Mouse (Mus musculus) olfactory bulb, adult 2 months (tissue): ENCODE measurements around the gene Mcrip2. TPM values are rescaled to one million over a fixed set of nuclear protein-coding genes. Genes with fewer than 3 reads are reported as not detected.
A peak's percentile ranks its signal among the peaks of the same experiment; 100 is the strongest.

Experiments used
- H3K27ac ChIP-seq: fragments of 200-500 bp; 2 replicates; pipeline ENCODE4 v1.5.1; 2012; ENCODE audit warnings: low read depth, low read length; ENCODE audit not compliant: insufficient read depth
- H3K4me1 ChIP-seq: fragments of 200-500 bp; 2 replicates; pipeline ENCODE4 v1.6.1; 2012; ENCODE audit warnings: low read length; ENCODE audit not compliant: control insufficient read depth, insufficient read depth
- H3K4me3 ChIP-seq: fragments of 200-500 bp; 2 replicates; pipeline ENCODE4 v1.5.1; 2012; ENCODE audit warnings: mild to moderate bottlenecking, low read depth, low read length, moderate library complexity; ENCODE audit not compliant: insufficient read depth
- CTCF ChIP-seq: fragments of 200-500 bp; IDR thresholded peaks from 2 replicates; pipeline ENCODE4 v1.5.1; 2012; ENCODE audit warnings: low read depth, mild to moderate bottlenecking, low read length, moderate library complexity; ENCODE audit not compliant: insufficient read depth
- POLR2A ChIP-seq: fragments of 200-500 bp; IDR thresholded peaks from 2 replicates; pipeline ENCODE4 v1.6.1; 2012; ENCODE audit warnings: mild to moderate bottlenecking, low read depth, low read length, moderate library complexity; ENCODE audit not compliant: insufficient read depth
- WGBS: fragments of 180-500 bp; shearing (Covaris S2); methylation state at CpG from one replicate; pipeline ENCODE4 v1.1.7; 2018; 5-methylcytosine and 5-hydroxymethylcytosine counted together
- polyA plus RNA-seq: library from polyadenylated mRNA; stranded (reverse); fragments of >200 nt; gene quantifications from 2 replicates; pipeline ENCODE4 v1.2.4, GENCODE M21; 2012; ENCODE audit warnings: low replicate concordance; ENCODE audit not compliant: missing spikeins, insufficient read depth, insufficient read length

Mcrip2 gene
- polyA plus RNA-seq, 1 experiment: not detected

DNA sequence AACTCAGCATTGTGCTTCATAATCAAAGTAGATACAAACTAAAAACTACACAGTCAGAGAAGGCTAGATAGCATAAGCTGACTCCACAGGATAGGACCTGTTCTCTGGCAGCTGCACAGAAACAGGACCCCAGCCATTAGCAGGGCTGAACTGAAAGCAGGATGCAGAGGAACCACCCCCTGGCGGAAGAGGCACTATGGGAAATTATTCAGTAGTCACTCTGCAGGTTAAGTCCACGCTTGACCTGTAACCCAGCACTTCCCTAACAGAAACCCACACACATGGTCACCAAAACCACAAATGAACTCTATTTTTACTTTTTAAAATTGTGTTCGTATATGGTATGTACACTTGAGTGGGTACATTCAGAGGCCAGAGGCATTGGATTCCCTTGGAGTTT lies 34.5 kb upstream of the Mcrip2 start:
- 0 out of 2 replicates have a peak, but pooled peaks cover 6% of the 10 kb centered on the region for H3K4me1 ChIP-seq
- 81% methylated on average over 3 of the region's 3 CpGs for WGBS
- TF ChIP-seq POLR2A (no peak), CTCF (no peak)
- no peak overlapping the region for H3K27ac ChIP-seq
- H3K4me3 ChIP-seq: no peak overlapping the region

DNA sequence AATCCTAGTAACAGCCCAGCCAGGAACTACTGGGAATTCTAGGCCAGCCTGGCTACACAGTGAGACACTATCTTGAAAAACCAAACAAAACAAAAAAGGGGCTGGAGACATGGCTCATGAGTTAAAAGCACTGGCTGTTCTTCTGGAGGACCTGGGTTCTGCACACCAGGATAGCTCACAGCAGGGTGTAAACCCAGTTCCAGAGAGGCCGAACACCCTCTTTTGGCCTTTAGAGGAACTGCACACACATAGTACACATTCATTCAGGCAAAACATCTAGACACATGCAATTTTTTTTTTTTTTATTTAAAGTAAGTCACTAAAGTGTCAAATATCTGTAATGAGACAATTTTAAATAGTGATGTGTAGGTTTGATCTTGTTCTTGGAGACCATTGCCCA lies 31.6 kb upstream of the Mcrip2 start:
- no peak for TF ChIP-seq CTCF
- no peak for TF ChIP-seq POLR2A
- H3K4me3 ChIP-seq: no peak overlapping the region
- peaks cover 9% of the 10 kb centered on the region; the same call in 1 of the 2 replicates for H3K4me1 ChIP-seq
- H3K27ac ChIP-seq: no peak overlapping the region
- WGBS: 91% methylated on average over 1 of the region's 1 CpGs

GRCm38 (mm10) chr17:25895891-25896290 lies 27.3 kb upstream of the Mcrip2 start:
- TF ChIP-seq POLR2A (no peak), CTCF (no peak)
- Histone ChIP-seq H3K27ac (no peak overlapping the region), H3K4me3 (no peak overlapping the region), H3K4me1 (peaks cover 12% of the 10 kb centered on the region; the same call in 1 of the 2 replicates)
- 66% methylated on average over 12 of the region's 12 CpGs for WGBS

GRCm38 (mm10) chr17:25895415-25895814 lies 26.9 kb upstream of the Mcrip2 start:
- peaks cover 12% of the 10 kb centered on the region; the same call in 1 of the 2 replicates for H3K4me1 ChIP-seq
- H3K27ac ChIP-seq: no peak overlapping the region
- no peak for TF ChIP-seq CTCF
- TF ChIP-seq POLR2A: no peak
- no peak overlapping the region for H3K4me3 ChIP-seq
- WGBS: 49% methylated on average over 2 of the region's 2 CpGs

- WGBS: 35% methylated on average over 2 of the region's 2 CpGs
- H3K4me1 ChIP-seq: peaks cover 12% of the 10 kb centered on the region; the same call in 1 of the 2 replicates
- H3K27ac ChIP-seq: no peak overlapping the region
- H3K4me3 ChIP-seq: no peak overlapping the region
- TF ChIP-seq POLR2A (no peak), CTCF (peak; percentile 64)
Observed at GRCm38 (mm10) chr17:25893975-25894617, 25.5 kb upstream of the Mcrip2 start.

GRCm38 (mm10) chr17:25888837-25889236 lies 20.3 kb upstream of the Mcrip2 start:
- H3K27ac ChIP-seq: no peak overlapping the region
- no peak overlapping the region for H3K4me3 ChIP-seq
- WGBS: 51% methylated on average over 3 of the region's 3 CpGs
- 0 out of 2 replicates have a peak, but pooled peaks cover 2% of the 10 kb centered on the region for H3K4me1 ChIP-seq
- TF ChIP-seq CTCF (no peak), POLR2A (no peak)

DNA sequence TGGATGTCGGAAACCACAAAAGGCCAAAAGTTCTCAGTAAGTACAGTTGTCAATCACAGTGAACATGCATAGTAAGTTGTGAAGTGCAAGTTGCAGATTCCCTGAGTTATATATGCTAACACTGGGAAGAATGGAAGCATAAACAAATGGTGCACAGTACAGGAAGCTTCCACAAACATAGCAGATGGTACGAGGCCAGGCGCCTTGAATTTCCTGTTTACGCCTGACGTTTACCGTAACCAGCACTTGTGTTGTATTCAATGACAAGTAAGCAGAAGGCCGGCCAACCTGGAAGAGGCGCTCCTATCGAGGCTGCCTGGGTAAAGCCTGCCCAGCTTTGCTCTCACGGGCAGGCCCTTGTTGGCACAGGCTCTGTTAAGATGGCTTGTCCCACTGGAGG lies 18.9 kb upstream of the Mcrip2 start:
- no peak overlapping the region for H3K27ac ChIP-seq
- WGBS: 79% methylated on average over 10 of the region's 10 CpGs
- H3K4me3 ChIP-seq: no peak overlapping the region
- H3K4me1 ChIP-seq: 0 out of 2 replicates have a peak, but pooled peaks cover 2% of the 10 kb centered on the region
- no peak for TF ChIP-seq CTCF
- TF ChIP-seq POLR2A: no peak

- Histone ChIP-seq H3K27ac (no peak overlapping the region), H3K4me3 (no peak overlapping the region), H3K4me1 (0 out of 2 replicates have a peak, but pooled peaks cover 2% of the 10 kb centered on the region)
- TF ChIP-seq POLR2A (no peak), CTCF (no peak)
Observed at GRCm38 (mm10) chr17:25886806-25887205, 18.2 kb upstream of the Mcrip2 start.

DNA sequence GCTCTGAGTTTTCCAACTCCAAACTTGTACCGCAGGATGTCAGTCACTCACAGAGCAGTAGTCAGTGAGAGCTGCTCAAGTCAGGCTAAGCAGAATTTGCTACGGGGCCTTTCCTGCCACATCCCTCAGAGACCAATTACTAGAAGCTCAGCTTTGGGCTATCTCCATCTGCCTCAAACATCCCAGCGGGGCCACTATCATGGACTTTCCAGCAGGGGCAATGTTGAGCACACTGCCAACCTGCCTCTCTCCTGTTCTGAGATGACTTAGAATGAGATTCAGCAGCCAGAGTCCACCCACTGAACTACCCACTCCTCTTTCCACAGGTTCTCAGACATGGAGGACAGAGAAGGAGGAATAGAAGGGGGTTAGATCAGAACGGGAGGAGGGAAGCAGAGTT lies 17.1 kb upstream of the Mcrip2 start:
- Histone ChIP-seq H3K27ac (no peak overlapping the region), H3K4me1 (0 out of 2 replicates have a peak, but pooled peaks cover 2% of the 10 kb centered on the region), H3K4me3 (no peak overlapping the region)
- WGBS: 67% methylated on average over 4 of the region's 4 CpGs
- TF ChIP-seq CTCF (no peak), POLR2A (no peak)
